Mouse (Mus musculus): ENCODE results near the gene Prim2. TPM values are rescaled to one million over a fixed set of nuclear protein-coding genes. Genes with fewer than 3 reads are reported as not detected.
A peak's percentile ranks its signal among the peaks of the same experiment; 100 is the strongest.

The Prim2 gene
- polyA plus RNA-seq, 1 experiment from 2014 or later = 62.7 TPM

DNA sequence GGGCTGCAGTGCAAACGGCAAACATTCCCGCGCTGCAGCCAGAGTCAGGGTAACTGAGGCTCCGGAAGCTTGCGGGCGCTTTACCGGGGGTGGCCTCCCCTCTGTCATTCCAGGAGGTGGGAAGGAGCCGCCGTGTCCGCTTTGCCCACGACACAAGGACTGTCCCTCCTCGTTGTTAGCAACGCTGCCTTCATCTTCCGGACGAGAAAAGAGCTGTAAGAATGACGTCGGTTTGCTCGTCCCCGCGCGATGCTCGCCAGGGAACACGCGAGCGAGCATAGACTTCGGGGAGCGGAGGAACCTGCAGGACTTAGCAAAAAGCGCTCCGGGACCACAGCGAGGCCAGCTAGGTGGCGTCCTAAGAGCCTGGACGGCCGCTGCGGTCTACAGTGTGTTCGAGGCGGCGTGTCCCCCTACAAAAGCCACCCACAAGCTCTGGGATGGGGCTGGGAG lies 595 bp upstream of the Prim2 start:
- Histone ChIP-seq H3K27me3 (replicated peaks; ENCODE audit: control insufficient read depth, insufficient read depth, low read length) (no peaks in the 10 kb centered on the region), H3K9ac (ENCODE audit: low read depth, low read length) (peak overlapping the region; percentile 75), H3K9me3 (ENCODE audit: control insufficient read depth, low read length) (no peaks in the 10 kb centered on the region), H3K36me3 (ENCODE audit: control insufficient read depth, insufficient read depth, low read length) (peaks cover 9% of the 10 kb centered on the region), H3K4me1 (replicated peaks; ENCODE audit: control insufficient read depth, insufficient read depth, low read length) (peaks cover 20% of the 10 kb centered on the region), H3K27ac (ENCODE audit: low read depth, low read length) (peak overlapping the region; percentile 79), H3K4me3 (ENCODE audit: low read depth, low read length) (peak overlapping the region; percentile 73), H3K4me2 (peak overlapping the region; percentile 86)
- DNase-seq (ENCODE audit: low spot score) (peak; percentile 77), ATAC-seq (replicated peaks; ENCODE audit: low FRiP score) (peak; percentile 74)
- WGBS = under 1% methylated on average over 37 of the region's 37 CpGs

DNA sequence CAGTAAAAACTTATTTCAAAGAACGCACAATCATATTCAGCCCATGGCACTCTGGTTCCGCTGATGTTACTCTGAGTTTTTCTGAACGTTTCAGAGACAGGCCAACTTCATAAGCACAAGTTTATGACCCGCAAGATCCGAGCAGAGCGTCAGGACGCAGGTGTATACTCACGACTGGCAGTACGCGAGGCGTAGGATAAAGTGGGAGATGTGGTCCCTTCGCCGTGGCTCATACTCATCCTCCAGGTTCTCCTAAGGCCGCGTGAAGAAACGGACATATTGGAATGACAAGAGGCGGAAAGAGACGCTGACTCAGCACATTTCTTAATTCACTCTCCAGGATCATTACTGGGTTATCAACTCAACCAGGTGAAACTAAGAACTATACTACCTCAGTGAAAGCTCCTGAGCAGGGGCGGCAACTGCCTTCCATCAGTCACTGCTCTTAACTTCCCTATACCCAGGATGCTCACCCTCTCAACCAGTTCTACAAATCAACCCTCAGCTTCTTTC lies 5.9 kb downstream of the Prim2 start:
- DNase-seq (ENCODE audit: low spot score) = no peak
- Histone ChIP-seq H3K27me3 (replicated peaks; ENCODE audit: control insufficient read depth, insufficient read depth, low read length) (no peaks in the 10 kb centered on the region), H3K9me3 (ENCODE audit: control insufficient read depth, low read length) (no peaks in the 10 kb centered on the region), H3K9ac (ENCODE audit: low read depth, low read length) (no peak overlapping the region), H3K36me3 (ENCODE audit: control insufficient read depth, insufficient read depth, low read length) (peaks cover 25% of the 10 kb centered on the region), H3K4me3 (ENCODE audit: low read depth, low read length) (no peak overlapping the region), H3K27ac (ENCODE audit: low read depth, low read length) (no peak overlapping the region), H3K4me1 (replicated peaks; ENCODE audit: control insufficient read depth, insufficient read depth, low read length) (peaks cover 11% of the 10 kb centered on the region), H3K4me2 (no peak overlapping the region)
- no peak for ATAC-seq (replicated peaks; ENCODE audit: low FRiP score)
- WGBS = 86% methylated on average over 19 of the region's 19 CpGs

DNA sequence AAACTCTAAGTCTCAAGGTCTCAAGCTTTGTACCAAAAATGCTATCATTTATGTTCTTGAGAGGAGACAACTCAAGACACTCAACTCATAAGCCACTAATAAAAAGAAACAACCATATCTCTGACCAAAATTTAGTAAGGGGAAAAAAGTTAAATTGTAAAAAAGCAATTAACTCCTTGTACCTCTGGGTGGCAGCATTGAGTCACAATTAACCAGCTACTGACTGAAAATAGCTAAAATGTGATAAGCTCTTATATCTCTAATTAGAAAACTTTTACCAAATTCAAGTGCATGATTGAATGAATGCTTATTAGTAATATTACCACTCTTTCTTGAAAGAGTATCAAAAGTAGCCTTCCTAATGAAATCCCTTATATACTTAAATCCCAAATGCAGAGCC lies 6.4 kb downstream of the Prim2 start:
- H3K4me3 ChIP-seq (ENCODE audit: low read depth, low read length) = no peak overlapping the region
- H3K9me3 ChIP-seq (ENCODE audit: control insufficient read depth, low read length) = no peaks in the 10 kb centered on the region
- H3K4me2 ChIP-seq = no peak overlapping the region
- H3K27ac ChIP-seq (ENCODE audit: low read depth, low read length) = no peak overlapping the region
- no peaks in the 10 kb centered on the region for H3K27me3 ChIP-seq (replicated peaks; ENCODE audit: control insufficient read depth, insufficient read depth, low read length)
- DNase-seq (ENCODE audit: low spot score) (no peak), ATAC-seq (replicated peaks; ENCODE audit: low FRiP score) (no peak)
- peaks cover 9% of the 10 kb centered on the region; the same call in 1 of the 2 replicates for H3K4me1 ChIP-seq (replicated peaks; ENCODE audit: control insufficient read depth, insufficient read depth, low read length)
- H3K36me3 ChIP-seq (ENCODE audit: control insufficient read depth, insufficient read depth, low read length) = peaks cover 25% of the 10 kb centered on the region
- H3K9ac ChIP-seq (ENCODE audit: low read depth, low read length) = no peak overlapping the region

DNA sequence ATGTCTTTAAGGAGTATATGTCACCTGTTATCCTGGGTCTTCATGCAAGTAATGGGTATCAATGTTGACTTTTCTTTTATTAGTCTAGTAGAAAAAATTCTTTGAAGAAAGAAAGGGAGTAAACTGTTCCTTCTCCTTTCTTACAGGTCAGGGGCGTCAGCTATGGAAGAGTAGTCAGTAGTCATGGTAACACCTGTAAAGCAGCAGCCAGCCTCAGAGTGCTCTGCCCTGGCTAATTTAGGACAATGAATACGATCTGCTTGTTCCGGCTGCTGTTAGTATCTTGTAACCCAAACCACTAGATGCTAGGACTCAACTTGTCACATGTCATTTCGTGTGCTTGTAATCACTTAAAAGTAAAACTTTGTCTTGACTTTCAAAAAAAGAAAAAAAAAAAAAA lies 11.3 kb downstream of the Prim2 start:
- Histone ChIP-seq H3K9me3 (ENCODE audit: control insufficient read depth, low read length) (no peaks in the 10 kb centered on the region), H3K9ac (ENCODE audit: low read depth, low read length) (no peak overlapping the region), H3K4me2 (no peak overlapping the region), H3K27me3 (replicated peaks; ENCODE audit: control insufficient read depth, insufficient read depth, low read length) (no peaks in the 10 kb centered on the region), H3K4me3 (ENCODE audit: low read depth, low read length) (no peak overlapping the region), H3K27ac (ENCODE audit: low read depth, low read length) (no peak overlapping the region), H3K4me1 (replicated peaks; ENCODE audit: control insufficient read depth, insufficient read depth, low read length) (no peaks in the 10 kb centered on the region), H3K36me3 (ENCODE audit: control insufficient read depth, insufficient read depth, low read length) (peaks cover 21% of the 10 kb centered on the region)
- DNase-seq (ENCODE audit: low spot score) (no peak), ATAC-seq (replicated peaks; ENCODE audit: low FRiP score) (no peak)
- 88% methylated on average over 4 of the region's 4 CpGs for WGBS

DNA sequence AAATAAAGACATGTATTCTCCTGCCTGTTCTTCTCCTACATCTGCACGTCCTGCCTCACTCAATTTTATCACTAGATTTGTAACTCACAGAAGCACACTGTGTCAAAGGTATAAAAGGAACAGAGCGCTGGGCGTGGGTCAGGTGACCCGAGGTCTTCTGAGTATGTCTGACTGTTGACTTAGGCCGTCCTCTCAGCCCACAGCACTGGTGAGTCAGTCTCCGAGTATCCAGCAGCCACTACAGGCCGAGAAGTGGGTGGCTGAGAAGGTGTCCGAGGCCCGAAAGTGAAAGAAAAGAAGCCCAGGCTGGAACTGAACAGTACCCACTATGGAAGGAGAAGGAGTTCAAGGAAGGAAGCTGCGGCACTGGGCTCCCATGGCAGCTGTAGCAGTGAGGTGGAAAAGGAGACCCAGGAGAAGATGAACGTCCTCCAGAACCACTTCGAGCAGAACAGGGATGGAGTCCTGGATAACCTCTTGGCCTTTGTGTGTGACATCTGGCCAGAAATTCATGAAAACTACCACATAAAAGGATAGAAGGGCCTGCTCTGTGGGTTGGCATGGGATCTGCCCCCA lies 11.9 kb downstream of the Prim2 start:
- H3K27me3 ChIP-seq (replicated peaks; ENCODE audit: control insufficient read depth, insufficient read depth, low read length) = no peaks in the 10 kb centered on the region
- DNase-seq (ENCODE audit: low spot score) (no peak), ATAC-seq (replicated peaks; ENCODE audit: low FRiP score) (no peak)
- H3K4me1 ChIP-seq (replicated peaks; ENCODE audit: control insufficient read depth, insufficient read depth, low read length) = no peaks in the 10 kb centered on the region
- H3K4me3 ChIP-seq (ENCODE audit: low read depth, low read length) = no peak overlapping the region
- peaks cover 21% of the 10 kb centered on the region for H3K36me3 ChIP-seq (ENCODE audit: control insufficient read depth, insufficient read depth, low read length)
- H3K27ac ChIP-seq (ENCODE audit: low read depth, low read length) = no peak overlapping the region
- H3K9ac ChIP-seq (ENCODE audit: low read depth, low read length) = no peak overlapping the region
- no peaks in the 10 kb centered on the region for H3K9me3 ChIP-seq (ENCODE audit: control insufficient read depth, low read length)
- WGBS = 88% methylated on average over 12 of the region's 12 CpGs
- H3K4me2 ChIP-seq = no peak overlapping the region

DNA sequence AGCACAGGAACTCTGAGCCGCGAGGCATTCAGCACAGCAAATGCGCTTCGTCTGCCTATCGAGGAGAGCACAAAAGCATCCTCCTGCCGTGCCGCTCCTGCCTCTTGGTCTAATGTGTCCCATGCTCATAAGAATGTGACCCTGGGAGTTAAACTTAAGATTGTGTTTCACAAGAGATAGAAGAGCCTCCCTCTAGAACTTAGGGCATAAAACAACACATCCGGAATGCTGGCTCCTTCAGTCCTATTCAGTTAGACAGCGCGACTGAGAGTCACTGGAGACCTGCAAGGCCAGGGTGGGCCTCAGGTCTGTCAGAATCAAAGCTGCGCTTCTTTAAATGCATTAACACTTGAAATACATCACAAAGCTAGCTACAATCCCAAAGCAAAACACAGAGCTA lies 18.7 kb downstream of the Prim2 start:
- Histone ChIP-seq H3K36me3 (ENCODE audit: control insufficient read depth, insufficient read depth, low read length) (peaks cover 20% of the 10 kb centered on the region; the same call in 1 of the 2 replicates), H3K4me1 (replicated peaks; ENCODE audit: control insufficient read depth, insufficient read depth, low read length) (peaks cover 3% of the 10 kb centered on the region), H3K27me3 (replicated peaks; ENCODE audit: control insufficient read depth, insufficient read depth, low read length) (no peaks in the 10 kb centered on the region), H3K9ac (ENCODE audit: low read depth, low read length) (no peak overlapping the region), H3K9me3 (ENCODE audit: control insufficient read depth, low read length) (no peaks in the 10 kb centered on the region), H3K27ac (ENCODE audit: low read depth, low read length) (no peak overlapping the region), H3K4me3 (ENCODE audit: low read depth, low read length) (no peak overlapping the region), H3K4me2 (no peak overlapping the region)
- DNase-seq (ENCODE audit: low spot score) (no peak), ATAC-seq (replicated peaks; ENCODE audit: low FRiP score) (no peak)
- 92% methylated on average over 11 of the region's 11 CpGs for WGBS

DNA sequence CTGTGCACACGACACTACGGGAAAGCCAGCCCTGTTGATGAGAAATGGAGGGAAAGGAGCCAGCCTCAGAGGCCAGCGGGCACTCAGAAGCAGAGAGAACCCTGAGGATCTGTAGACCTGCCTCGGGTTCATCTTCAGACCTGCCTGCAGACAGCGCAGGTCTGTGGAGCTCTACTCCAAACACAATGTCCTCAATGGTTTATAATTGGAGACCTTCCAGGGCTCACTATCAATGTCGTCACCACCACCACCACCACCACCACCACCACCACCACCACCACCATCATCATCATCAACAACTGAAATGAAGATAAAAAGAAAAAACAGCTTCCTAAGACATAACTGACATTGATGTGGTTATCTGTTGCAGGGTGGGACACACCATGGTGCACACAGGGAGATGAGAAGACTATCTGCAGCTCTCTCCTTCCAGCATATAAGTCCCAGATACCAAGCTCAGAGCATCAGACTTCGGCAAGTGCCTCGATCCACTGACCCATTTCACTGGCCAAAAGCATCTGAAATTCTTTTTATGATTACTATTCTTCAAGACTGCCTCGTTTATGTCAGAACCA lies 20.0 kb downstream of the Prim2 start:
- Histone ChIP-seq H3K4me2 (no peak overlapping the region), H3K9ac (ENCODE audit: low read depth, low read length) (no peak overlapping the region), H3K27me3 (replicated peaks; ENCODE audit: control insufficient read depth, insufficient read depth, low read length) (no peaks in the 10 kb centered on the region), H3K36me3 (ENCODE audit: control insufficient read depth, insufficient read depth, low read length) (peaks cover 21% of the 10 kb centered on the region; the same call in 1 of the 2 replicates), H3K9me3 (ENCODE audit: control insufficient read depth, low read length) (no peaks in the 10 kb centered on the region), H3K4me3 (ENCODE audit: low read depth, low read length) (no peak overlapping the region), H3K27ac (ENCODE audit: low read depth, low read length) (no peak overlapping the region; the same call in 1 of the 2 replicates), H3K4me1 (replicated peaks; ENCODE audit: control insufficient read depth, insufficient read depth, low read length) (peaks cover 7% of the 10 kb centered on the region)
- WGBS = 85% methylated on average over 9 of the region's 9 CpGs
- DNase-seq (ENCODE audit: low spot score) (peak; percentile 12), ATAC-seq (replicated peaks; ENCODE audit: low FRiP score) (peak; percentile 86)

DNA sequence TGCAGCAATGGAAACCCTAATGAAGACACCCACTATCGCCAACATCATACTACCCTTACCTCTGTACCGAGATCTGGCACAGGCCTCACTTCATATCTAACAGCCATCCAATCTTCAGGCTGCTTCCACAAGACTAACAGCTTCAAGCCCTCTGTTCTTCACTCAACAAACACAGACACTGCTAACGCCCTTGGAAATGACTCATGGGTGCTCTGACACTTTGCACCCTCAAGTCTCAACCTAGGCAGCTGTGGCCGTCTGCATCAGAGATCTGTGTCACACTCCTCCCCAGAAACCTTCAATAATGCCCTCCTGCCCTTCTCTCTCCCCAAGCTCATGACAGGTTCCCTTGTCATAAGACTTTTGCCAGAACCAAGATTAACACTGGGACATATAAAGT lies 20.6 kb downstream of the Prim2 start:
- Histone ChIP-seq H3K27me3 (replicated peaks; ENCODE audit: control insufficient read depth, insufficient read depth, low read length) (no peaks in the 10 kb centered on the region), H3K9ac (ENCODE audit: low read depth, low read length) (no peak overlapping the region), H3K4me2 (no peak overlapping the region), H3K27ac (ENCODE audit: low read depth, low read length) (no peak overlapping the region), H3K36me3 (ENCODE audit: control insufficient read depth, insufficient read depth, low read length) (peaks cover 21% of the 10 kb centered on the region; the same call in 1 of the 2 replicates), H3K9me3 (ENCODE audit: control insufficient read depth, low read length) (no peaks in the 10 kb centered on the region), H3K4me3 (ENCODE audit: low read depth, low read length) (no peak overlapping the region), H3K4me1 (replicated peaks; ENCODE audit: control insufficient read depth, insufficient read depth, low read length) (peaks cover 7% of the 10 kb centered on the region)
- DNase-seq (ENCODE audit: low spot score) = no peak
- WGBS = 83% methylated on average over 4 of the region's 4 CpGs
- ATAC-seq (replicated peaks; ENCODE audit: low FRiP score) = no peak

DNA sequence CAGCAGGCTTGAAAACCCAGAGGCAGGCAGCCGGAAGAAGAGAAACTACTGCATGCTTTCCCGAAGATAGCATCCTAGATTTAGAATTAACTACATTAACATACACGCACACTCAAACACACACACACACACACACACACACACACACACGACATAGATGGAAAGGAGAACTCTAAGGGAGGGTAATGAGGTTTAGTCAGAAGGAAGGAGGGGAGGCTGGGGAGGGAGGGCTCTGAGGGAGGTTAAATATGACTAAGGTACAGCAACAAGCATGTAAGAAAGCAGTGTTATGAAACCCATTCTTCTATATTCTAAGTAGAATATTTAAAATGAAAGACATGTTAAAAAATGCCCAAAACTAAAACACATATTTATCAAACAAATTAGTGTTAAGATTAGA lies 21.9 kb downstream of the Prim2 start:
- Histone ChIP-seq H3K4me2 (no peak overlapping the region), H3K9ac (ENCODE audit: low read depth, low read length) (no peak overlapping the region), H3K4me1 (replicated peaks; ENCODE audit: control insufficient read depth, insufficient read depth, low read length) (peaks cover 7% of the 10 kb centered on the region), H3K36me3 (ENCODE audit: control insufficient read depth, insufficient read depth, low read length) (peaks cover 25% of the 10 kb centered on the region; the same call in 1 of the 2 replicates), H3K27me3 (replicated peaks; ENCODE audit: control insufficient read depth, insufficient read depth, low read length) (no peaks in the 10 kb centered on the region), H3K9me3 (ENCODE audit: control insufficient read depth, low read length) (no peaks in the 10 kb centered on the region), H3K27ac (ENCODE audit: low read depth, low read length) (no peak overlapping the region), H3K4me3 (ENCODE audit: low read depth, low read length) (no peak overlapping the region)
- DNase-seq (ENCODE audit: low spot score) (no peak), ATAC-seq (replicated peaks; ENCODE audit: low FRiP score) (no peak)
- WGBS = 78% methylated on average over 4 of the region's 4 CpGs
